Mouse (Mus musculus): Measurements from ENCODE around the gene Mfap4. TPM values are rescaled to one million over a fixed set of nuclear protein-coding genes. Genes with fewer than 3 reads are reported as not detected.

Gene Mfap4
- polyA plus RNA-seq, 1 experiment from 2014 or later, result 60.5 TPM

GRCm38 (mm10) chr11:61535530-61535929 lies 50.3 kb downstream of the Mfap4 start:
- no peak for ATAC-seq (ENCODE audit: low FRiP score)
- no peaks in the 10 kb centered on the region for H3K27me3 ChIP-seq
- H3K4me2 ChIP-seq, result no peak overlapping the region
- WGBS, result 74% methylated on average over 1 of the region's 1 CpGs
- H3K9me3 ChIP-seq, result no peaks in the 10 kb centered on the region
- H3K4me1 ChIP-seq (replicated peaks), result 0 out of 2 replicates have a peak, but pooled peaks cover 2% of the 10 kb centered on the region
- H3K27ac ChIP-seq, result no peak overlapping the region
- H3K36me3 ChIP-seq, result peaks cover 36% of the 10 kb centered on the region
- H3K9ac ChIP-seq, result no peak overlapping the region
- H3K4me3 ChIP-seq, result no peak overlapping the region

DNA sequence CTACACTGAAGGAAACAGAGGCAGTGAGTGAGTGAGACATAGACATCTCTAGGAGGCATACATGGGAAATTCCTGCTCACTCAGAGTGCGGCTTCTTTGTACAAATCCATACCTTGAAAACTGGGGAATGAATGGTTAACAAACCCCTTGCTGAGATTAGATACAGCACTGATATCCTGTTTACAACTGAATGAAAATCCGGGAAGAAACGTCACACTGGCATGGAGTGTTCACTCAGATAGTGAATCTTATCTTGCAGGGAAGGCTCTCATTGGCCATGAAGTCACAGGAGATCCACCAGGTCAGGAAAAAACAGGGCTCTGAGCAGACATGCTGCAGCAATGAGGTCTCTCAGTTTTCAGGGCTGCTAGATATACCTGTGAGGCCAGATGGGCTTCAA lies 51.7 kb downstream of the Mfap4 start:
- H3K27me3 ChIP-seq, result no peaks in the 10 kb centered on the region
- H3K9me3 ChIP-seq, result no peaks in the 10 kb centered on the region
- H3K9ac ChIP-seq, result no peak overlapping the region
- H3K4me1 ChIP-seq (replicated peaks), result 0 out of 2 replicates have a peak, but pooled peaks cover 2% of the 10 kb centered on the region
- ATAC-seq (ENCODE audit: low FRiP score), result no peak
- H3K4me2 ChIP-seq, result no peak overlapping the region
- H3K27ac ChIP-seq, result no peak overlapping the region
- no peak overlapping the region for H3K4me3 ChIP-seq
- WGBS, result 80% methylated on average over 3 of the region's 3 CpGs
- H3K36me3 ChIP-seq, result peaks cover 31% of the 10 kb centered on the region

- Histone ChIP-seq H3K27ac (no peak overlapping the region), H3K36me3 (peaks cover 28% of the 10 kb centered on the region), H3K4me3 (no peak overlapping the region), H3K4me1 (replicated peaks) (0 out of 2 replicates have a peak, but pooled peaks cover 2% of the 10 kb centered on the region), H3K9ac (no peak overlapping the region), H3K27me3 (no peaks in the 10 kb centered on the region), H3K4me2 (no peak overlapping the region), H3K9me3 (no peaks in the 10 kb centered on the region)
- no peak for ATAC-seq (ENCODE audit: low FRiP score)
- 95% methylated on average over 3 of the region's 3 CpGs for WGBS
Observed at GRCm38 (mm10) chr11:61537362-61537761, 52.1 kb downstream of the Mfap4 start.

Other genes starting within 250 kb of the Mfap4 start
- gene Aldh3a2, start 218.0 kb upstream of the Mfap4 start, polyA plus RNA-seq (2015; fragmentation: Nextera tagmentation; extraction: Ambion mirVana), result 26.9 and 27.0 TPM in 2 replicates
- 0.09 TPM in 1 of 2 replicates, not detected in the other for gene Slc47a2, start 142.6 kb upstream of the Mfap4 start, polyA plus RNA-seq (2015; fragmentation: Nextera tagmentation; extraction: Ambion mirVana)
- 0.06 and 0.14 TPM in 2 replicates for gene Slc47a1, start 107.1 kb upstream of the Mfap4 start, polyA plus RNA-seq (2015; fragmentation: Nextera tagmentation; extraction: Ambion mirVana)
- gene Rnf112, start 31.3 kb upstream of the Mfap4 start, polyA plus RNA-seq (2015; fragmentation: Nextera tagmentation; extraction: Ambion mirVana), result 12.2 and 13.6 TPM in 2 replicates
- 78.3 and 82.6 TPM in 2 replicates for gene Mapk7, start 9.0 kb downstream of the Mfap4 start, polyA plus RNA-seq (2015; fragmentation: Nextera tagmentation; extraction: Ambion mirVana)
- 41.0 and 43.4 TPM in 2 replicates for gene B9d1, start 19.7 kb downstream of the Mfap4 start, polyA plus RNA-seq (2015; fragmentation: Nextera tagmentation; extraction: Ambion mirVana)
- 48.1 and 56.5 TPM in 2 replicates for gene Epn2, start 94.3 kb downstream of the Mfap4 start, polyA plus RNA-seq (2015; fragmentation: Nextera tagmentation; extraction: Ambion mirVana)
- gene Grap, start 167.8 kb downstream of the Mfap4 start, polyA plus RNA-seq (2015; fragmentation: Nextera tagmentation; extraction: Ambion mirVana), result 10.2 and 11.0 TPM in 2 replicates
- gene Fam83g, start 198.7 kb downstream of the Mfap4 start, polyA plus RNA-seq (2015; fragmentation: Nextera tagmentation; extraction: Ambion mirVana), result 0.13 and 0.19 TPM in 2 replicates
- not detected in 2 replicates for gene Slc5a10, start 235.4 kb downstream of the Mfap4 start, polyA plus RNA-seq (2015; fragmentation: Nextera tagmentation; extraction: Ambion mirVana)